Mouse (Mus musculus): ENCODE measurements around the gene Gpr62. TPM values are rescaled to one million over a fixed set of nuclear protein-coding genes. Genes with fewer than 3 reads are reported as not detected.

Gene Gpr62
- polyA plus RNA-seq, 1 experiment from 2014 or later = 1.3 TPM

DNA sequence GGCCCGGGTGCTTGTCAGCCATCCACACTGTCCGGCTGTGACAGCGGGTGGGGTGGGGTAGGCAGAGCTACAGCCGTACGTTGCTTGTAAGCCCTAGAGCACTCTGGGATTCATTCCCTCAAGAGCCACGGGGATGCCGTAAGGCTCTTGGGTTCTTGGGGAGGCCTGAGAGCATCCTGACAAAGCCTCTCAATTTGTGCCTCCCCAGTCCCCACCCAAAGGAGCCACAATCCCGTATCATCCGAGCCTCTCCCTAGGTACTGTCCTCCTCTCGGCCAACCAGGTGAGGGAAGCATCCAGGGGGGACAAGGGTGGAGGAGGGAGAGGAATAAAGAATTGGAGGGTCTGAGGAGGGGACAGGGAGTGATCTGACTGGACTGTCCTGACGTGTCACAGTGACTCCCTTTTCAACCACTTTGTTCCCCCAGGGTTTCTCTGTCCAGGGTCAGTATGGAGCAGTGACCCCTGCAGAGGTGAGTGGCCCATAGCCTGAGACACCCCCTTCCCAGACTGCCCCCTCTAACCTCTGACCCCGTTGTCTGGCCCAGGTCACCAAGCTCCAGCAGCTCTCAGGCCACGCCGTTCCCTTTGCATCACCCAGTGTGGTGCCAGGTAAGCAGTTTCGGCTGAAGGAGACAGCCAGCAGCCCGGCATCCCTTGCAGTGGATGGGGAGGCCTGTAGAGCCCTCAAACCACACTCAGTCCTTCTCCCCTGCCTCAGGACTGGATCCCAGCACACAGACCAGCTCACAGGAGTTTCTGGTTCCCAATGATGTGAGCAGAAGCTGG lies 3.9 kb downstream of the Gpr62 start:
- Histone ChIP-seq H3K4me1 (ENCODE audit: control insufficient read depth, insufficient read depth, low read depth, low read length) (peaks cover 38% of the 10 kb centered on the region), H3K4me3 (ENCODE audit: low read length) (no peak overlapping the region), H3K27me3 (replicated peaks; ENCODE audit: control insufficient read depth, insufficient read depth, low read length) (no peaks in the 10 kb centered on the region), H3K27ac (ENCODE audit: low read depth, low read length) (no peak overlapping the region), H3K9me3 (ENCODE audit: control insufficient read depth, low read length) (no peaks in the 10 kb centered on the region), H3K4me2 (ENCODE audit: low read length) (no peak overlapping the region), H3K36me3 (ENCODE audit: control insufficient read depth, insufficient read depth, low read length) (peaks cover 23% of the 10 kb centered on the region), H3K9ac (ENCODE audit: low read depth, low read length) (no peak overlapping the region)
- no peak for ATAC-seq
- WGBS = 87% methylated on average over 16 of the region's 16 CpGs

- 91% methylated on average over 9 of the region's 9 CpGs for WGBS
- no peak for ATAC-seq
- H3K9me3 ChIP-seq (ENCODE audit: control insufficient read depth, low read length) = no peaks in the 10 kb centered on the region
- H3K4me3 ChIP-seq (ENCODE audit: low read length) = no peak overlapping the region
- H3K36me3 ChIP-seq (ENCODE audit: control insufficient read depth, insufficient read depth, low read length) = peaks cover 23% of the 10 kb centered on the region
- peaks cover 45% of the 10 kb centered on the region for H3K4me1 ChIP-seq (ENCODE audit: control insufficient read depth, insufficient read depth, low read depth, low read length)
- H3K4me2 ChIP-seq (ENCODE audit: low read length) = no peak overlapping the region
- no peaks in the 10 kb centered on the region for H3K27me3 ChIP-seq (replicated peaks; ENCODE audit: control insufficient read depth, insufficient read depth, low read length)
- no peak overlapping the region for H3K9ac ChIP-seq (ENCODE audit: low read depth, low read length)
- H3K27ac ChIP-seq (ENCODE audit: low read depth, low read length) = no peak overlapping the region
These were observed 4.7 kb downstream of the Gpr62 start for GRCm38 (mm10) chr9:106461026-106461415.

DNA sequence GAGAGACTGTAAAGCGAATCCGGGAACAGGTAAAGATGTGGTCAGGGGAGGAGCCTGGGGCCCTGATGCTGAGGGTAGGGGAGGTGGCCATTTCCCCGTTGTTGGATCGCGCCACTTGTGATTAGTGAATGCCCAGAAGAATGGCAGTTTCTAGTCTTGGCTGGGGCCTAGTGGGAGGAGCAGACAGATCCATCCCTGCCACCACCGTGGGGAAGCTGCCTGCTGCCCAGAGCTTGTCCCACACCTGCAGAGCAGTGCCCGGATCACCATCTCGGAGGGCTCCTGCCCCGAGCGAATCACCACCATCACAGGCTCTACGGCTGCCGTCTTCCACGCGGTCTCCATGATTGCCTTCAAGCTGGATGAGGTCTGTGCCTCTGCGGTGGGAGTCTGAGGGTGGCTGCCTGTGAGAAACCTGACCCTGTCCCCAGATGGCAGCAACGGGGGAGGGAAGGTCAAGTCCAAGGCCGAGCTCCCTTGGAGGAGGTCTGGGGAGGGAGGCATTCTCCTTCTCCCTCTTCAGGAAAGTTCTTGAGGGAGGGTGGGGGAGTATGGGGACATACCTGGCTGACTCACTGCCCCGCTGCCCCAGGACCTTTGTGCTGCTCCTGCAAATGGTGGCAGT lies 5.2 kb downstream of the Gpr62 start:
- Histone ChIP-seq H3K4me1 (ENCODE audit: control insufficient read depth, insufficient read depth, low read depth, low read length) (peaks cover 45% of the 10 kb centered on the region), H3K36me3 (ENCODE audit: control insufficient read depth, insufficient read depth, low read length) (peaks cover 23% of the 10 kb centered on the region), H3K4me2 (ENCODE audit: low read length) (no peak overlapping the region), H3K4me3 (ENCODE audit: low read length) (no peak overlapping the region), H3K9me3 (ENCODE audit: control insufficient read depth, low read length) (no peaks in the 10 kb centered on the region), H3K27me3 (replicated peaks; ENCODE audit: control insufficient read depth, insufficient read depth, low read length) (no peaks in the 10 kb centered on the region), H3K27ac (ENCODE audit: low read depth, low read length) (no peak overlapping the region), H3K9ac (ENCODE audit: low read depth, low read length) (no peak overlapping the region)
- ATAC-seq = no peak
- 74% methylated on average over 18 of the region's 18 CpGs for WGBS

GRCm38 (mm10) chr9:106459946-106460345 lies 5.8 kb downstream of the Gpr62 start:
- WGBS = 79% methylated on average over 15 of the region's 15 CpGs
- ATAC-seq = no peak
- Histone ChIP-seq H3K9ac (ENCODE audit: low read depth, low read length) (no peak overlapping the region), H3K4me3 (ENCODE audit: low read length) (no peak overlapping the region), H3K4me2 (ENCODE audit: low read length) (no peak overlapping the region), H3K27ac (ENCODE audit: low read depth, low read length) (no peak overlapping the region), H3K27me3 (replicated peaks; ENCODE audit: control insufficient read depth, insufficient read depth, low read length) (no peaks in the 10 kb centered on the region), H3K36me3 (ENCODE audit: control insufficient read depth, insufficient read depth, low read length) (peaks cover 23% of the 10 kb centered on the region), H3K4me1 (ENCODE audit: control insufficient read depth, insufficient read depth, low read depth, low read length) (peaks cover 46% of the 10 kb centered on the region), H3K9me3 (ENCODE audit: control insufficient read depth, low read length) (no peaks in the 10 kb centered on the region)

GRCm38 (mm10) chr9:106457920-106458319 lies 7.8 kb downstream of the Gpr62 start:
- H3K4me1 ChIP-seq (ENCODE audit: control insufficient read depth, insufficient read depth, low read depth, low read length) = peaks cover 43% of the 10 kb centered on the region
- H3K9me3 ChIP-seq (ENCODE audit: control insufficient read depth, low read length) = no peaks in the 10 kb centered on the region
- 0 out of 2 replicates have a peak overlapping the region, but pooled peaks have one; percentile 24 for H3K27ac ChIP-seq (ENCODE audit: low read depth, low read length)
- peaks cover 13% of the 10 kb centered on the region for H3K36me3 ChIP-seq (ENCODE audit: control insufficient read depth, insufficient read depth, low read length)
- ATAC-seq = no peak
- H3K4me3 ChIP-seq (ENCODE audit: low read length) = no peak overlapping the region
- 44% methylated on average over 5 of the region's 5 CpGs for WGBS
- H3K9ac ChIP-seq (ENCODE audit: low read depth, low read length) = peak overlapping the region; percentile 14; the same call in 1 of the 2 replicates
- no peaks in the 10 kb centered on the region for H3K27me3 ChIP-seq (replicated peaks; ENCODE audit: control insufficient read depth, insufficient read depth, low read length)
- no peak overlapping the region for H3K4me2 ChIP-seq (ENCODE audit: low read length)

GRCm38 (mm10) chr9:106457163-106457559 lies 8.6 kb downstream of the Gpr62 start:
- Histone ChIP-seq H3K4me1 (ENCODE audit: control insufficient read depth, insufficient read depth, low read depth, low read length) (peaks cover 49% of the 10 kb centered on the region), H3K9ac (ENCODE audit: low read depth, low read length) (peak overlapping the region; percentile 93), H3K4me2 (ENCODE audit: low read length) (peak overlapping the region; percentile 62), H3K4me3 (ENCODE audit: low read length) (peak overlapping the region; percentile 73; the same call in 1 of the 2 replicates), H3K36me3 (ENCODE audit: control insufficient read depth, insufficient read depth, low read length) (peaks cover 8% of the 10 kb centered on the region), H3K27ac (ENCODE audit: low read depth, low read length) (peak overlapping the region; percentile 62), H3K9me3 (ENCODE audit: control insufficient read depth, low read length) (no peaks in the 10 kb centered on the region), H3K27me3 (replicated peaks; ENCODE audit: control insufficient read depth, insufficient read depth, low read length) (no peaks in the 10 kb centered on the region)
- 33% methylated on average over 9 of the region's 9 CpGs for WGBS
- no peak for ATAC-seq

DNA sequence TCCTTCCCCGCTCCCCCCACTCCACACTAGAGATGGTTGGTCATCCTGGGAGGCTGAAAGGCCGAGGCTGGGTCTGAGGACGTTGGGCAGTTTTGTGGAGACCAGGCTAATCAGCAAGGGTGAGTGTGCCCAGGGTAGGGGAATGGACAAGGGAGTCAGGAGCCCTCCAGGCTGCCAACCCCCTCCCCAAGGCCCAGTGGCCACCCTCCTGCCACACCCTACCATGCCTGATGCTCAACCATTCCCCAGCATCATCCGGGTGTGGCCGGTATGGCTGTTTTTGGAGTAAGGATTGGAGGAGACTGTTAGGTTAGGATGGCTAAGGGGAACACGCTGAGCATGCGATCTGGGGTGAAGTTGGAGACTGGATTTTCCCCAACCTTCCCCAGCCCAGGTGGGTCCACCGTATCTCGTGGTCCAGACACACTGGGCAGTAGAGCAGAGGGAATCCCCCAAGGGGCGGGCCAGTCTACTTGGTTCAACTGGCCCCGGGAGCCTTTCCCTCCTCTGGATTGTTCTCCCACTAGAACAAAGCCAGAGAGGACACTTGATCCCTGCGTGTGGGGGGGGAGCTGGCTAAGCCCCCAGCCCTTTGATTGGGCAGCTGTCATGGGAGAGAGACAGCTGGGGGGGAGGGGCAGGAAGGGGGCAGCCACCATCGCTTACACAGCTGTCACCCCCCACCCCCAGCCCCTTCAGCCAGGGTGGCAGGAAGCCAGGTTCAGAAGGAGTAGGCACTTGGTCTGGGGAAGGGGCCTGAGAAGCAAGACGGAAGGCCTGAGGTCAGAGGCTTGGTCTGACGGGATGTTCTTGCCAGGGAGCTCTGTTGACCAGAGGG lies 9.2 kb downstream of the Gpr62 start:
- peak overlapping the region; percentile 62 for H3K4me2 ChIP-seq (ENCODE audit: low read length)
- H3K9me3 ChIP-seq (ENCODE audit: control insufficient read depth, low read length) = no peaks in the 10 kb centered on the region
- peaks cover 50% of the 10 kb centered on the region for H3K4me1 ChIP-seq (ENCODE audit: control insufficient read depth, insufficient read depth, low read depth, low read length)
- peak overlapping the region; percentile 73 for H3K4me3 ChIP-seq (ENCODE audit: low read length)
- peaks cover 7% of the 10 kb centered on the region; the same call in 1 of the 2 replicates for H3K36me3 ChIP-seq (ENCODE audit: control insufficient read depth, insufficient read depth, low read length)
- no peak for ATAC-seq
- 25% methylated on average over 15 of the region's 15 CpGs for WGBS
- no peaks in the 10 kb centered on the region for H3K27me3 ChIP-seq (replicated peaks; ENCODE audit: control insufficient read depth, insufficient read depth, low read length)
- peak overlapping the region; percentile 93 for H3K9ac ChIP-seq (ENCODE audit: low read depth, low read length)
- peak overlapping the region; percentile 62 for H3K27ac ChIP-seq (ENCODE audit: low read depth, low read length)

GRCm38 (mm10) chr9:106454888-106455681 lies 10.7 kb downstream of the Gpr62 start:
- Histone ChIP-seq H3K27ac (ENCODE audit: low read depth, low read length) (peak overlapping the region; percentile 92), H3K4me3 (ENCODE audit: low read length) (peak overlapping the region; percentile 73), H3K27me3 (replicated peaks; ENCODE audit: control insufficient read depth, insufficient read depth, low read length) (no peaks in the 10 kb centered on the region), H3K4me1 (ENCODE audit: control insufficient read depth, insufficient read depth, low read depth, low read length) (peaks cover 53% of the 10 kb centered on the region), H3K9ac (ENCODE audit: low read depth, low read length) (peak overlapping the region; percentile 93), H3K36me3 (ENCODE audit: control insufficient read depth, insufficient read depth, low read length) (no peaks in the 10 kb centered on the region), H3K9me3 (ENCODE audit: control insufficient read depth, low read length) (no peaks in the 10 kb centered on the region), H3K4me2 (ENCODE audit: low read length) (peak overlapping the region; percentile 62)
- peak; percentile 51 for ATAC-seq
- 2% methylated on average over 17 of the region's 17 CpGs for WGBS
